Mouse (Mus musculus) monocyte, adult 2 months (primary cell): Measurements from ENCODE around the gene Zer1.
A peak's percentile ranks its signal among the peaks of the same experiment; 100 is the strongest.
"Not testable (repeated sequence)": the region's sequence is repeated elsewhere in the genome, so short reads cannot be mapped to it uniquely, and the experiment has no call there.

ENCODE experiments used
- DNase-seq, 2 experiments: peaks; one replicate each; pipeline ENCODE4 v3.0.0; 2022; ENCODE audit warnings: low spot score in 2 of 2, low read depth in 1 of 2

The Zer1 gene

GRCm38 (mm10) chr2:30124472-30125274 lies at the start of gene Zer1:
Gene Zer1 (minus strand): TSS chr2:30124585.
- DNase-seq, result peak; percentile 80 to 85

DNA sequence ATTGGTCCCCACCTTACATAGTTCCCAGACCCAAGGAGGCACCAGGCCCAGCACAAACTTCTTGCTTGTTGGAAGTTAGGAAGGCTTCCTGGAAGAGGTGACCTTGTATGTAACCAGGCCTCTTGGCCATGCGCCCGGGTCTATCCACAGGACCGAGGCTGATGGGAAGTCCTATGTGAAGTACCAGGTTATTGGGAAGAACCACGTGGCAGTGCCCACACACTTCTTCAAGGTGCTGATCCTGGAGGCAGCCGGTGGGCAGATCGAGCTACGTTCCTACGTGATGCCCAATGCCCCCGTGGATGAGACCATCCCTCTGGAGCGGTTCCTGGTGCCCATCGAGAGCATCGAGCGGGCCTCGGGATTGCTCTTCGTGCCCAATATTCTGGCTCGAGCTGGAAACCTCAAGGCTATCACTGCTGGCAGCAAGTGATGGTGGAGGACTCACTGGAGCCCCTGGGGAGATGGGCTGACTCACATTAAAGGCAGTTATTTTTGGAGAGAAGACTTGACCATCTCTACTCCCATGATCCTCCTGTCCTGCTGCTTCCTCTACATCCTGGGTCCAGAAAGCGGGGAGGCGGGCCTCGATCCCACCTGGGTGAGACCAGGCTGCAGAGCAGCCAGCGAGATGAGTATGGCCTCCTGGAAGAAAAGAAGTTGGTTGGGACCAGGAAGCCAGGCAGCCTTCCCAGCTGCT lies 49.3 kb upstream of the Zer1 start:
- no peak for DNase-seq

DNA sequence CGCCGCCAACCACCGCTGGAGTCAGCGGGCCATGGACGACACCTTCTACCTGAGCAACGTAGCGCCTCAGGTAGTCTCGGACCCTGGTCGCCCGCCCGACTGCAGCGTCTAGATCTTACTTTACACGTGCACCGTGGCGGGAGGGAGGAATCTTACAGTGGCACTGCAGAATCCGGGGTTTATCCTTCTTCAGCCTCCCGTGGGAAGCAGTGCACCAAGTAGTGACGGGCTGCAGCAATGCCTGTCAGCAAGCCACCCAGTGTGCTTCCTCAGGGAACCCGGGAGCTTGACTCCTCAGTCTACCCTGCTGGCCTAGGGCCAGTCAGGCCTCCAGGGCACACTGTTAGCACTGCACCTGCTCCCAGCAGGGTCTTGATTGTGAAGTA lies 47.6 kb upstream of the Zer1 start:
- DNase-seq, result no peak

DNA sequence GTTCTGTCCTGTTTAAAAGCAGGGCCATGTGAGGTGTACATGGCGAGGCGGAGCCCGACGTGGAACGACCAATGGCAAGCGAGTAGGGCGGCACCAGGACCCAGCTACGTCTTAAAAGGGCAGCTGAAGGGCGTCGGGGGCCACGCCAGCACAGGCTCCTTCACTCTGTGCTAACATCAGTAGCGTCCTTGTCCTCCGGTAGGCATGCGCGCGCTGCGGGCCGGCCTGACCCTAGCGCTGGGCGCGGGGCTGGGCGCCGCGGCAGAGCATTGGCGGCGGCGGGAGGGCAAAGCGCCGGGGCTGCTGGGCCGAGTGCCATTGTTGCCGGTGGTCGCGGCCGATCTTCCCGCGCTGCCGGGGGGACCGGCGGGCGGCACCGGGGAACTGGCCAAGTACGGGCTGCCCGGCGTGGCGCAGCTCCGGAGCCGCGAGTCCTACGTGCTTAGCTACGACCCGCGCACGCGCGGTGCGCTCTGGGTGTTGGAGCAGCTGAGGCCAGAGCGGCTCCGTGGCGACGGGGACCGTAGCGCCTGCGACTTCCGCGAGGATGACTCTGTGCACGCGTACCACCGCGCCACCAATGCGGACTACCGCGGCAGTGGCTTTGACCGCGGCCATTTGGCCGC lies 47.1 kb upstream of the Zer1 start, which contains the start of gene Endog:
Gene Endog, plus strand, starts transcription at position 123 of the 626 bp plus-strand sequence.
- peak; percentile 21 to 54 for DNase-seq

GRCm38 (mm10) chr2:30166677-30167076 lies 42.3 kb upstream of the Zer1 start:
- no peak for DNase-seq

GRCm38 (mm10) chr2:30164340-30164932 lies 40.1 kb upstream of the Zer1 start:
- DNase-seq, result no peak

- no peak for DNase-seq
Measured at GRCm38 (mm10) chr2:30161809-30162208, 37.4 kb upstream of the Zer1 start.

- not testable (repeated sequence) for DNase-seq
Measured at GRCm38 (mm10) chr2:30159871-30160270, 35.5 kb upstream of the Zer1 start.

- no peak for DNase-seq
Measured at GRCm38 (mm10) chr2:30152616-30153015, 28.2 kb upstream of the Zer1 start.

DNA sequence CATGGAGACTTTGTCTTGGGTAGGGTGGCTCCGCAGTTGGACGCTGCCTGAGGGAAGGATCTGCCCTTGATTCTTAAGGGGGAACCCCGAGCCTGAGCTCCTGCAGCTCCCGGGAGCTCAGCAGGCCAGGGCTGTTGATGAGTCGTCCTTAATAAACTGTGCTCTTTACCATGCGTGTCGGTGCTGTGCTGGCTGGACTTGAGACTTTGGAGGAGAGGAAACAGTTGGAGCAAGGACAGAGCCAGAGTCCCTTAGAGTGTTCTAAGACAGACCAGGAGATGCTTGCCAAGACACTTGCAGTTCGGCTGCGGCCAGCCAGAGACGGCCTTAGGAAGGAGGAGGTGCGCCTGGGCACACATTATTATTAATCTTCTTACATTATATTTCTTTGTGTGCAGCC lies 27.5 kb upstream of the Zer1 start:
- DNase-seq, result no peak

DNA sequence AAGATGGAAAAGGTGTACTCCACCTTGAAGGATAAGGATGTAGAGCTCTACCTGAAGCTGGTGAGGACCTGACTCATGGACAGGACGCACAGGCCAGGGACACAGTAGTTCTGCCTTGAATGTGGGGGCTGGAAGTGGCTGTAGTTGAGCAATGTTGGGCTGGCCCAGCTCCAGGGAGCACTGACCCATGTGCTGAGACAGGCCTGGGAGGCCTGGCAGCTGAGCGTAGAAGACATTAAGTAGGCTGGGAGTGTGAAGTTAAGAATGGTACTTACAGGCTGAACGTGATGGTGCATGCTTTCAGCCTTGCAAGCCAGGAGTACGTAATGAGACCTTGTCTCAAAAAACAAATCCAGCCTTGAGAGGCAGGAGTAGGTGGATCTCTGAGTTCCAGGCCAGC lies 23.1 kb upstream of the Zer1 start:
- DNase-seq, result no peak

GRCm38 (mm10) chr2:30144436-30144835 lies 20.1 kb upstream of the Zer1 start:
- no peak for DNase-seq

DNA sequence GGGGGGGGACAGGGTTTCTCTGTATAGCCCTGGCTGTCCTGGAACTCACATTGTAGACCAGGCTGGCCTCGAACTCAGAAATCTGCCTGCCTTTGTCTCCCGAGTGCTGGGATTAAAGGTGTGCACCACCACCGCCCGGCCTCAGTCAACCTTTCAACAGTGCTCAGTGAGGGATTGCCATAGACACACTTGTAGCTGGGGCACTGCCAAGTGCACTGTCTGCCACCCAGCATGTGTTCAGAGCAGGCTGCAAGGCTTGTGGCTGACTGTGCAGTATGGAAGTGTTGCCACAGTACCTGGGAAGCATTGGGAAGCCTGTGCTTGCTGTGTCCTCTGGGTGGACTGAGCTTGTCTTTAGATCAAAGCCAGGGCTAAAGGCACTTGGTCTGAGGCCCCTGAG lies 15.6 kb upstream of the Zer1 start:
- not testable (repeated sequence) for DNase-seq

GRCm38 (mm10) chr2:30136458-30136857 lies 12.1 kb upstream of the Zer1 start:
- DNase-seq, result no peak

DNA sequence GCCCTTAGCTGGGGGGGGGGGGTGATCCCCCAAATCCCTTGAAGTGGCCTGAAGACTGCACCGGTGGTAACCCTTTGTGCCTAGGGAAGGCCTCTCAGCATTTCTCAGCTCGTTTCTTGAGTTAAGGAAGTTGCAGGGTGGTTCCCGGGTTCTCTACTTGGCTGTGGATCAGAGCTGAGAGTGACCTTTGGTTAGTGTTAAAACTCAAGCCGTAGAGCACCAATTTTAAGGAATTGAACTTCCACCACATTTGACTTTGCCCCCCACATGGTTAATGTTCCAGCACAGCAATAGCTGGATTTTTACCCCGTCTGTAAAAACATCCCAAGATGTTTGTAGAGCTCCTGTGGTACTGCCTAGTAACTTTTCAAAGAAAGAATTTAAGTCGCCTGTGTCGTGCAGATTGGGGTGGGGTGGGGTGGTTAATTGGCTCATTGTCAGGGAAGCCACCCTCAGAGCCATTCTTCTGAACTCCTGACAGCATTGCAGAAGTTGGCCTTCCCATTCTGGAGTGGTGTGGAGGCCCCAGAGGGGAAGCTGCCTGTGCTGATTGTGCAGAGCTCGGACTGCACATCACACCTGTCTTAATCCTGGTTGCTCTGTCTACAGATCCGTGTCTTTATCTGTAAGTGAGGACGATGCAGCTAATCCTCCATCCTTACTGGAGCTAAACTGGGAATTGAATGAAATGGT lies 10.7 kb upstream of the Zer1 start:
- DNase-seq, result no peak

DNA sequence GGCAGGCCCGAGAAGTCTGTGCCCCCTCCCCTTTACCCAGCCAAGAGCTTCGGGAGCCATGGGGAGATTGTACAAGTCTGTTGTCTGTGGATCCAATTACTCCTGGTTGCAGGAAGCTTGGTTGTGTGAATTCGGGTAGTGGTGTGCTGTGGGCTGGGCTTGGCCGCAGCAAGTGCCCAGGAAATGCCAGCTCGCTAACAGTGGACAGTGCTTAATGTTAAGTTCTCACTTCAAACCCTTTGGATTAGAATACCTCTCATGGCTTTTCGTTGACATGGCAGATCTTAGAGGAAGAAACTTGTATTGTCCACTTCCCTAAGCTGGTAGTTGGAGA lies 10.0 kb upstream of the Zer1 start:
- DNase-seq, result no peak

GRCm38 (mm10) chr2:30133613-30134377 lies 9.4 kb upstream of the Zer1 start, which contains the start of gene Tbc1d13:
Gene Tbc1d13 (plus strand): TSS chr2:30133746.
- peak; percentile 96 to 99 for DNase-seq

GRCm38 (mm10) chr2:30132801-30133612 lies 8.6 kb upstream of the Zer1 start:
- peak in 1 of 2 experiments; percentile 26 for DNase-seq

- not testable (repeated sequence) for DNase-seq
Measured at GRCm38 (mm10) chr2:30131240-30131639, 6.9 kb upstream of the Zer1 start.
